Mouse (Mus musculus) neural tube, embryonic 14.5 days (tissue): ENCODE data around the gene Rasl2-9. TPM values are rescaled to one million over a fixed set of nuclear protein-coding genes. Genes with fewer than 3 reads are reported as not detected.
"Not testable (repeated sequence)": the region's sequence is repeated elsewhere in the genome, so short reads cannot be mapped to it uniquely, and the experiment has no call there.

ENCODE experiments used
- ATAC-seq: fragments of 200-750 bp; cut with Nextera tagmentation; 2 replicates; pipeline ENCODE4 v1.8.0; 2017; ENCODE audit warnings: low read depth, mild to moderate bottlenecking, moderate TSS enrichment, moderate library complexity
- H3K27ac ChIP-seq: fragments of 300-500 bp; sonication (generic); 2 replicates; pipeline ENCODE4 v1.5.1; 2014; ENCODE audit warnings: low read depth, mild to moderate bottlenecking, control low read depth, low read length, moderate library complexity, mixed read lengths
- H3K27me3 ChIP-seq: fragments of 300-500 bp; sonication (generic); 2 replicates; pipeline ENCODE4 v1.6.1; 2014; ENCODE audit warnings: low read length; ENCODE audit not compliant: control insufficient read depth, insufficient read depth
- H3K36me3 ChIP-seq: fragments of 300-500 bp; sonication (generic); 2 replicates; pipeline ENCODE4 v1.6.1; 2014; ENCODE audit warnings: low read length, mixed read lengths; ENCODE audit not compliant: control insufficient read depth, insufficient read depth
- H3K4me1 ChIP-seq: fragments of 300-500 bp; sonication (generic); 2 replicates; pipeline ENCODE4 v1.6.1; 2014; ENCODE audit warnings: low read length; ENCODE audit not compliant: control insufficient read depth, insufficient read depth
- H3K4me2 ChIP-seq: fragments of 300-500 bp; sonication (generic); 2 replicates; pipeline ENCODE4 v1.6.1; 2014; ENCODE audit warnings: mild to moderate bottlenecking, low read depth, low read length, control low read depth
- H3K4me3 ChIP-seq: fragments of 300-500 bp; sonication (generic); 2 replicates; pipeline ENCODE4 v1.5.1; 2014; ENCODE audit warnings: low read depth, low read length, control low read depth, mixed read lengths
- H3K9ac ChIP-seq: fragments of 300-500 bp; sonication (generic); replicated peaks from 2 replicates; pipeline ENCODE4 v1.6.1; 2014; ENCODE audit warnings: low read depth, mild to moderate bottlenecking, control low read depth, low read length, mixed read lengths
- H3K9me3 ChIP-seq: fragments of 300-500 bp; sonication (generic); 2 replicates; pipeline ENCODE4 v1.6.1; 2016; ENCODE audit warnings: low read length; ENCODE audit not compliant: control insufficient read depth
- WGBS: fragments of 180-500 bp; shearing (Covaris S2); extraction: QIAGEN DNeasy Blood & Tissue Kit; methylation state at CpG from one replicate; pipeline ENCODE4 v1.1.7; 2014; 5-methylcytosine and 5-hydroxymethylcytosine counted together
- polyA plus RNA-seq: library from polyadenylated mRNA; unstranded; fragments of >200 nt; fragmentation: Nextera tagmentation; extraction: Ambion mirVana; gene quantifications from 2 replicates; pipeline ENCODE4 v1.2.1, GENCODE M21; 2014

The Rasl2-9 gene
- polyA plus RNA-seq, 1 experiment from 2014 or later: 1.2 TPM

GRCm38 (mm10) chr7:5083325-5084105 lies 42.2 kb downstream of the Rasl2-9 start:
- Histone ChIP-seq H3K36me3 (0 out of 2 replicates have a peak, but pooled peaks cover 6% of the 10 kb centered on the region), H3K27me3 (no peaks in the 10 kb centered on the region; the same call in 1 of the 2 replicates), H3K27ac (no peak overlapping the region), H3K4me3 (no peak overlapping the region), H3K4me1 (peaks cover 12% of the 10 kb centered on the region; the same call in 1 of the 2 replicates), H3K9ac (no peak overlapping the region), H3K4me2 (no peak overlapping the region), H3K9me3 (no peaks in the 10 kb centered on the region)
- 96% methylated on average over 18 of the region's 18 CpGs for WGBS
- no peak for ATAC-seq

DNA sequence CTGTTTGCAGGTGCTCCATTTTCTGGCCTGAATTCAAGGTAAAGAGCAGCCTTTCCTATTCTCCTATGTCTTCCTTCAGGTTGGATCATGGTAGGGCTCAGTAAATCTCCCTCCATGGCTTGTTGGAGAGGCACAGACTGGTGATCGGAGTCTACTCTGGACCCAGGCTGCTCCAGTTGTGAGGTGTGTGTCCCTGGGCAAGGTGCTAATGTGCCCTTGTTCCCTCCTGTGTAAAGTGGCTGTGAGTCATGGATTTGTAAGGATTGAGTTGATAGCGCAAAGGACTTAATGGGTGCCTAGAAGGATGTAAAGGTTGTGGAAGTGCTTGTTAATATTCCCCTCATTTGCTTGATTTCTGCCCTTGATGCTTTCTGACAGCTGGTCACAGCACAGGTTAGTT lies 43.8 kb downstream of the Rasl2-9 start:
- Histone ChIP-seq H3K27ac (no peak overlapping the region), H3K4me2 (peak overlapping the region; percentile 14; the same call in 1 of the 2 replicates), H3K4me3 (no peak overlapping the region), H3K4me1 (peaks cover 12% of the 10 kb centered on the region; the same call in 1 of the 2 replicates), H3K36me3 (peaks cover 22% of the 10 kb centered on the region), H3K9me3 (no peaks in the 10 kb centered on the region), H3K9ac (no peak overlapping the region), H3K27me3 (no peaks in the 10 kb centered on the region; the same call in 1 of the 2 replicates)
- 97% methylated on average over 2 of the region's 2 CpGs for WGBS
- no peak for ATAC-seq

DNA sequence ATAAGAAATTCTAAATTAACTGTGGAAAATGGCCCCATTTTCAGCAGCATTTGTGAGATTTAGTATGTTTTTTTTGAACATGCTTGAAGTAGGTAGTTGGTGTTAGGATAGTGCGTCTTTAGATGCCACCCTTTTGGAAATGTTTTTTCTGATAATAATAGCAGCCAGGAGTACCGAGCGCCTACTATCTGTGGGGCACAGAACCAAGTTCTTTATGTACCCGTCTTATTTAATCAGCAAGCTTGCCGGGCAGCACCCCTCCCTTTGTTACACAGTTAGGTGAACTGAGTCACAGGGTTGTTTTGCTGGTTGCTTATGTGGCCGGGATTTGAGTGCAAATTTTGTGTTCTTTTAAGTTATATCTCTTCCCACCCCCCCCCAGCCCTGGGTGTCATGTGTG lies 44.5 kb downstream of the Rasl2-9 start:
- H3K27me3 ChIP-seq: no peaks in the 10 kb centered on the region; the same call in 1 of the 2 replicates
- peak overlapping the region; percentile 71 for H3K4me2 ChIP-seq
- peaks cover 29% of the 10 kb centered on the region for H3K36me3 ChIP-seq
- no peak for ATAC-seq
- H3K4me1 ChIP-seq: peaks cover 12% of the 10 kb centered on the region; the same call in 1 of the 2 replicates
- H3K9me3 ChIP-seq: no peaks in the 10 kb centered on the region
- peak overlapping the region; percentile 94; the same call in 1 of the 2 replicates for H3K9ac ChIP-seq
- peak overlapping the region; percentile 93 for H3K4me3 ChIP-seq
- 78% methylated on average over 6 of the region's 6 CpGs for whole genome bisulfite sequencing
- H3K27ac ChIP-seq: no peak overlapping the region

DNA sequence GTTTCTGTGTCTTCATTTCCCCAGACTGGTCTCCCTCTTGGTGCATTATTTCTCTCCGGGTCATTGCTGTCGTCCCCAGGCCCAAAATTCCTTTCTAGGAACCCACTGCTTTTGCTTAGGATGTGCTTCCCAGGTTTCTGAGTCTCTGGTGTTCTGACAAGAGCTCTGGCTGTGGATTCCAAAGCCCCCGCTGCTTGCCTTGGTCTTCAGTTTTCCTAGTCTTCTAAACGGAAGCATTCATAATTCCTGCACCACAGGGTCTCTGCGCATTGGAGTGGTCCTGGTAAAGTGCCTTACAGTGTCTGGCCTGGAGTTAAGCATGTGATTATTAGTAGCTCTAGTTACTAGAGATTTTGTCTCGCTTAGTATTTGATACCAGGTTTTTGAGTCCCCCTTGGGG lies 44.9 kb downstream of the Rasl2-9 start:
- H3K9ac ChIP-seq: peak overlapping the region; percentile 94

GRCm38 (mm10) chr7:5080010-5080751 lies 45.6 kb downstream of the Rasl2-9 start, which contains the start of gene Epn1:
Gene Epn1, plus strand, starts transcription at chr7:5080235.
- Histone ChIP-seq H3K36me3 (peaks cover 38% of the 10 kb centered on the region), H3K4me1 (peaks cover 12% of the 10 kb centered on the region; the same call in 1 of the 2 replicates), H3K27me3 (no peaks in the 10 kb centered on the region; the same call in 1 of the 2 replicates), H3K9ac (peak within 1 kb of the TSS; percentile 94), H3K4me2 (peak within 1 kb of the TSS; percentile 71), H3K4me3 (peak within 1 kb of the TSS; percentile 93), H3K27ac (peak within 1 kb of the TSS; percentile 90), H3K9me3 (no peaks in the 10 kb centered on the region)
- under 1% methylated on average over 77 of the region's 81 CpGs for WGBS
- peak; percentile 98 for ATAC-seq

More for the DNA sequence above, 44.9 kb downstream of the Rasl2-9 start:
- no peaks in the 10 kb centered on the region for H3K9me3 ChIP-seq
- ATAC-seq: no peak
- H3K4me3 ChIP-seq: peak overlapping the region; percentile 93
- 20% methylated on average over 6 of the region's 6 CpGs for WGBS
- peaks cover 32% of the 10 kb centered on the region for H3K36me3 ChIP-seq
- H3K4me2 ChIP-seq: peak overlapping the region; percentile 71
- H3K27ac ChIP-seq: peak overlapping the region; percentile 90; the same call in 1 of the 2 replicates
- peaks cover 12% of the 10 kb centered on the region; the same call in 1 of the 2 replicates for H3K4me1 ChIP-seq
- H3K27me3 ChIP-seq: no peaks in the 10 kb centered on the region; the same call in 1 of the 2 replicates

DNA sequence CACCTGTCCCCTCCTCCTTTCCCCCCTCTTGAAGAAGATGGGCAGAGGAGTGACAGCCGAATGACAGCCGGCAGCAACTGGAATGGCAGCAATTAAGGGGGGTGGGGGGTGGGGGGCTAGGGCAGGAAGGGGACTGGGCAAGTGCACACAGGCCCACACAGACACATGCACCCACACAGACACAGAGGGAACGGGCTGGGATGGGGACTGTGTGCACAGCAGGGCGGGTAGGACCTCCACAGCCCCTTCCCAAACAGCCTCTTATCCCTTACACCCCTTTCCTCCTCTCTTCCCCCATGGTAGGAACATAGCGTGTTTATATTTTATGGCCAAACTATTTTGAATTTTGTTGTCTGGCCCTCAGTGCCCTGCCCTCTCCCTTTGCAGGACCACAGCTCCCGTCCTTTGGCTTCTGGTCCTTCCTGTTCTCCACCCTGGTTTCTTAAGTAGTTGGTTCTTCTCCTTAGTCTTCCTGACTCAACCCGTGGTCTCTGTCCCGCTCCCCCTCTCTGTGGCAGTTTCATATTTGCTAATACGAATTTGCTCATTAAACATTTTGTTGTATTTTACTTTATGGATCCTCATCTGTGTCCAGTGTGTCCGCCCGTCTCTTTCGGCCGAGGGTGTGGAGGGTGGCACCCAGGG lies 46.3 kb downstream of the Rasl2-9 start:
- Histone ChIP-seq H3K36me3 (peaks cover 39% of the 10 kb centered on the region), H3K4me3 (peak overlapping the region; percentile 93), H3K27ac (peak overlapping the region; percentile 90), H3K4me1 (peaks cover 12% of the 10 kb centered on the region; the same call in 1 of the 2 replicates), H3K4me2 (peak overlapping the region; percentile 71), H3K9ac (peak overlapping the region; percentile 32; the same call in 1 of the 2 replicates)
- WGBS: 50% methylated on average over 9 of the region's 13 CpGs
- not testable (repeated sequence) for H3K9me3 ChIP-seq, H3K27me3 ChIP-seq
- ATAC-seq: peak; percentile 61

DNA sequence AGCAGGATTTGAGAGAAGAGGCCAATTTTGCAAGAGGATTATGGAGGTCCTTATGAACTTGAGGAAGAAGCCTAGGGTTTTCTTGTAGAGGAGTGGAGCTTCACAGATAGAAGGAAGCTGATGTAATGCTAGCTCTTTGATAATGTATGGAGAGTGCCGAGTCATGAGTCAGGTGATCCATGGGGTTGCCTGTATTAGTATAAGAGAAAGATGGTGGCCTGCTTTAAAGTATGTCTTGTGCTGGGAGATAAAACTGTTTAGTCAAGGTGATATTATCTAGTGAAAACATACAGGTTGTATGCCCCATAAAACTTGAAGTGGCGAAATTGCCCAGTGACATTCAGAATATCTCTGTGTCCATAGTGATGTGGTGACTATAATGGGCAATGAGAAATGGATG lies 48.8 kb downstream of the Rasl2-9 start:
- no peak overlapping the region for H3K27ac ChIP-seq
- H3K9me3 ChIP-seq: no peaks in the 10 kb centered on the region
- peaks cover 57% of the 10 kb centered on the region for H3K36me3 ChIP-seq
- WGBS: 90% methylated on average over 2 of the region's 2 CpGs
- no peaks in the 10 kb centered on the region; the same call in 1 of the 2 replicates for H3K27me3 ChIP-seq
- no peak overlapping the region for H3K4me2 ChIP-seq
- H3K4me3 ChIP-seq: no peak overlapping the region
- ATAC-seq: no peak
- H3K9ac ChIP-seq: no peak overlapping the region
- H3K4me1 ChIP-seq: peaks cover 9% of the 10 kb centered on the region; the same call in 1 of the 2 replicates

- Histone ChIP-seq H3K4me1 (no peaks in the 10 kb centered on the region), H3K9ac (no peak overlapping the region), H3K27ac (no peak overlapping the region), H3K4me2 (no peak overlapping the region), H3K9me3 (no peaks in the 10 kb centered on the region), H3K4me3 (no peak overlapping the region), H3K36me3 (peaks cover 75% of the 10 kb centered on the region), H3K27me3 (no peaks in the 10 kb centered on the region)
- WGBS: 94% methylated on average over 5 of the region's 5 CpGs
- ATAC-seq: no peak
Observed at GRCm38 (mm10) chr7:5074984-5075383, 50.8 kb downstream of the Rasl2-9 start.
